Mouse (Mus musculus) stomach, postnatal 0 days (tissue): ENCODE measurements at regions not wholly inside any gene's neighbourhood (a gene's known extent, or its start where the extent isn't known, plus 50 kb on each side); places are given as distances from the start of the nearest gene placed in this dataset.

Source experiments
- CTCF ChIP-seq: IDR thresholded peaks from 2 replicates; pipeline ENCODE4 v1.5.1; 2016; ENCODE audit warnings: antibody characterized with exemption, low read depth, mild to moderate bottlenecking, moderate library complexity
- EP300 ChIP-seq: optimal IDR thresholded peaks from 2 replicates; pipeline ENCODE3; 2016; ENCODE audit warnings: antibody characterized with exemption

DNA sequence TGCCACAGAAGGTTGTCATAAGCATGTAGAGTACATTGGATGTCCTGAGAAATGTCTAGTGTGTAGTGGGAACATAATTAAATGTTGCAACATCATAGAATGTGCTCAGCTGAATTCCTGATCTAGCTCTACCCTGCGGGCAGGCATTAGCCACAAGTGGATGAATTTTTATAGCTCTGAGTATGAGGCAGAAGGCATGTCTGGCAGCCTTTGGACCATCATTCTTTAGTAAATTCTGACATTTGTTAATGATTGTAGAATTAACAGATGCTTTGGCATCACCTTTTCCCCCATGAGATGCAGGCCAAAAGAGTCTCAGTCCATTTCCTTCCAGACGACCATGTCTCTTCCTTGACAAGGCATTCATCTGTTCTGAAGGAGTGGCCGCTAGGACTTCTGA, 630.0 kb downstream of the Tmem182 start:
- TF ChIP-seq EP300 (no peak), CTCF (no peak)
